Mouse (Mus musculus) olfactory bulb, adult 2 months (tissue): Measurements from ENCODE around the gene Wdr20. TPM values are rescaled to one million over a fixed set of nuclear protein-coding genes. Genes with fewer than 3 reads are reported as not detected.

ENCODE experiments used
- H3K27ac ChIP-seq: fragments of 200-500 bp; 2 replicates; pipeline ENCODE4 v1.5.1; 2012; ENCODE audit warnings: low read depth, low read length; ENCODE audit not compliant: insufficient read depth
- H3K4me1 ChIP-seq: fragments of 200-500 bp; 2 replicates; pipeline ENCODE4 v1.6.1; 2012; ENCODE audit warnings: low read length; ENCODE audit not compliant: control insufficient read depth, insufficient read depth
- H3K4me3 ChIP-seq: fragments of 200-500 bp; 2 replicates; pipeline ENCODE4 v1.5.1; 2012; ENCODE audit warnings: mild to moderate bottlenecking, low read depth, low read length, moderate library complexity; ENCODE audit not compliant: insufficient read depth
- CTCF ChIP-seq: fragments of 200-500 bp; IDR thresholded peaks from 2 replicates; pipeline ENCODE4 v1.5.1; 2012; ENCODE audit warnings: low read depth, mild to moderate bottlenecking, low read length, moderate library complexity; ENCODE audit not compliant: insufficient read depth
- POLR2A ChIP-seq: fragments of 200-500 bp; IDR thresholded peaks from 2 replicates; pipeline ENCODE4 v1.6.1; 2012; ENCODE audit warnings: mild to moderate bottlenecking, low read depth, low read length, moderate library complexity; ENCODE audit not compliant: insufficient read depth
- WGBS: fragments of 180-500 bp; shearing (Covaris S2); methylation state at CpG from one replicate; pipeline ENCODE4 v1.1.7; 2018; 5-methylcytosine and 5-hydroxymethylcytosine counted together
- polyA plus RNA-seq: library from polyadenylated mRNA; stranded (reverse); fragments of >200 nt; gene quantifications from 2 replicates; pipeline ENCODE4 v1.2.4, GENCODE M21; 2012; ENCODE audit warnings: low replicate concordance; ENCODE audit not compliant: missing spikeins, insufficient read depth, insufficient read length

The Wdr20 gene
- polyA plus RNA-seq, 1 experiment: not detected

- Histone ChIP-seq H3K4me1 (peaks cover 24% of the 10 kb centered on the region), H3K27ac (no peak overlapping the region), H3K4me3 (no peak overlapping the region)
- TF ChIP-seq POLR2A: no peak
- TF ChIP-seq CTCF: no peak
- WGBS: 48% methylated on average over 4 of the region's 4 CpGs
Observed at GRCm38 (mm10) chr12:110786243-110786642, 48.5 kb downstream of the Wdr20 start.

- Histone ChIP-seq H3K4me3 (no peak overlapping the region), H3K27ac (peak overlapping the region; percentile 93), H3K4me1 (peaks cover 33% of the 10 kb centered on the region)
- 71% methylated on average over 4 of the region's 4 CpGs for WGBS
- no peak for TF ChIP-seq POLR2A
Observed at GRCm38 (mm10) chr12:110790580-110790979, 52.8 kb downstream of the Wdr20 start.

GRCm38 (mm10) chr12:110791026-110791425 is 53.3 kb downstream of the Wdr20 start:
- H3K4me3 ChIP-seq: no peak overlapping the region
- TF ChIP-seq CTCF (no peak), POLR2A (no peak)
- H3K4me1 ChIP-seq: peaks cover 33% of the 10 kb centered on the region
- WGBS: 89% methylated on average over 8 of the region's 8 CpGs
- peak overlapping the region; percentile 93 for H3K27ac ChIP-seq

- no peak overlapping the region for H3K4me3 ChIP-seq
- no peak overlapping the region for H3K27ac ChIP-seq
- H3K4me1 ChIP-seq: peaks cover 40% of the 10 kb centered on the region
- TF ChIP-seq CTCF (no peak), POLR2A (no peak)
- 86% methylated on average over 6 of the region's 6 CpGs for WGBS
Observed at GRCm38 (mm10) chr12:110795035-110795434, 57.3 kb downstream of the Wdr20 start.

- 83% methylated on average over 6 of the region's 6 CpGs for WGBS
- H3K4me1 ChIP-seq: peaks cover 30% of the 10 kb centered on the region
- no peak overlapping the region for H3K4me3 ChIP-seq
- TF ChIP-seq CTCF (no peak), POLR2A (no peak)
- no peak overlapping the region for H3K27ac ChIP-seq
Observed at GRCm38 (mm10) chr12:110796748-110797147, 59.0 kb downstream of the Wdr20 start.

GRCm38 (mm10) chr12:110797202-110797601 is 59.5 kb downstream of the Wdr20 start:
- Histone ChIP-seq H3K27ac (no peak overlapping the region), H3K4me3 (no peak overlapping the region), H3K4me1 (peaks cover 32% of the 10 kb centered on the region)
- 70% methylated on average over 6 of the region's 6 CpGs for WGBS
- TF ChIP-seq POLR2A: no peak
- no peak for TF ChIP-seq CTCF

GRCm38 (mm10) chr12:110797842-110798431 is 60.2 kb downstream of the Wdr20 start:
- WGBS: 82% methylated on average over 10 of the region's 10 CpGs
- Histone ChIP-seq H3K4me3 (no peak overlapping the region), H3K27ac (no peak overlapping the region), H3K4me1 (peaks cover 31% of the 10 kb centered on the region)
- no peak for TF ChIP-seq CTCF
- TF ChIP-seq POLR2A: no peak

GRCm38 (mm10) chr12:110799226-110799625 is 61.5 kb downstream of the Wdr20 start:
- no peak overlapping the region for H3K4me3 ChIP-seq
- no peak overlapping the region for H3K27ac ChIP-seq
- no peak for TF ChIP-seq CTCF
- TF ChIP-seq POLR2A: no peak
- 77% methylated on average over 4 of the region's 4 CpGs for WGBS
- H3K4me1 ChIP-seq: peaks cover 34% of the 10 kb centered on the region

GRCm38 (mm10) chr12:110801876-110802464 is 64.2 kb downstream of the Wdr20 start:
- 88% methylated on average over 10 of the region's 10 CpGs for WGBS
- no peak overlapping the region for H3K27ac ChIP-seq
- TF ChIP-seq CTCF (no peak), POLR2A (no peak)
- H3K4me3 ChIP-seq: no peak overlapping the region
- H3K4me1 ChIP-seq: peaks cover 36% of the 10 kb centered on the region
